Mouse (Mus musculus) gastrocnemius, postnatal 14 days (tissue): ENCODE measurements around the gene Fcgrt. TPM values are rescaled to one million over a fixed set of nuclear protein-coding genes. Genes with fewer than 3 reads are reported as not detected.
"Not testable (repeated sequence)": the region's sequence is repeated elsewhere in the genome, so short reads cannot be mapped to it uniquely, and the experiment has no call there.

Source experiments
- DNase-seq: peaks from one replicate; pipeline ENCODE4 v3.0.0; 2021; ENCODE audit warnings: mixed read lengths
- intact Hi-C: fragments of 180-260 bp; cut with DNase I; formaldehyde crosslinking; loops from one replicate; pipeline ENCODE4 v1.15.1; 2025; ENCODE audit warnings: low total_unique reads
- total RNA-seq, 2 experiments: library from RNA; stranded (reverse); gene quantifications; 2 replicates each; pipeline ENCODE4 v1.2.3; 2021

Fcgrt gene
- total RNA-seq, 2 experiments from 2014 or later = 62.5 to 64.4 TPM

GRCm38 (mm10) chr7:45118336-45118735 lies 14.7 kb upstream of the Fcgrt start:
- intact Hi-C loops = no loop called here
- no peak for DNase-seq

- intact Hi-C loops = no loop called here
- no peak for DNase-seq
Measured at GRCm38 (mm10) chr7:45117566-45117965, 13.9 kb upstream of the Fcgrt start.

GRCm38 (mm10) chr7:45113476-45113875 lies 9.8 kb upstream of the Fcgrt start:
- intact Hi-C loops = no loop called here
- DNase-seq = no peak

- intact Hi-C loops = no loop called here
- DNase-seq = no peak
Measured at GRCm38 (mm10) chr7:45112529-45112928, 8.9 kb upstream of the Fcgrt start.

- intact Hi-C loops = no loop called here
- no peak for DNase-seq
Measured at GRCm38 (mm10) chr7:45111940-45112339, 8.3 kb upstream of the Fcgrt start.

- intact Hi-C loops, DNase-seq: not testable (repeated sequence)
Measured at GRCm38 (mm10) chr7:45110089-45110488, 6.4 kb upstream of the Fcgrt start.

GRCm38 (mm10) chr7:45107052-45107645 lies 3.5 kb upstream of the Fcgrt start:
- intact Hi-C loops = no loop called here
- no peak for DNase-seq

- intact Hi-C loops = no loop called here
- DNase-seq = no peak
Measured at GRCm38 (mm10) chr7:45106441-45106840, 2.8 kb upstream of the Fcgrt start.

GRCm38 (mm10) chr7:45105491-45105890 lies 1.8 kb upstream of the Fcgrt start:
- no peak for DNase-seq
- intact Hi-C loops = no loop called here

- intact Hi-C loops = no loop called here
- DNase-seq = no peak
Measured at GRCm38 (mm10) chr7:45104941-45105340, 1.3 kb upstream of the Fcgrt start.

- intact Hi-C loops = no loop called here
- peak; percentile 58 for DNase-seq
Measured at GRCm38 (mm10) chr7:45102940-45103585, 588 bp downstream of the Fcgrt start.

- intact Hi-C loops = no loop called here
- DNase-seq = no peak
Measured at GRCm38 (mm10) chr7:45102441-45102840, 1.2 kb downstream of the Fcgrt start.

GRCm38 (mm10) chr7:45100046-45100445 lies 3.6 kb downstream of the Fcgrt start:
- intact Hi-C loops = no loop called here
- DNase-seq = no peak

GRCm38 (mm10) chr7:45098541-45099240 lies 5.0 kb downstream of the Fcgrt start:
- no peak for DNase-seq
- intact Hi-C loops = no loop called here

- intact Hi-C loops = no loop called here
- DNase-seq = no peak
Measured at GRCm38 (mm10) chr7:45097479-45097878, 6.2 kb downstream of the Fcgrt start.

- DNase-seq, intact Hi-C loops: not testable (repeated sequence)
Measured at GRCm38 (mm10) chr7:45095965-45096364, 7.7 kb downstream of the Fcgrt start.

GRCm38 (mm10) chr7:45095367-45095766 lies 8.3 kb downstream of the Fcgrt start:
- DNase-seq = no peak
- intact Hi-C loops = no loop called here

- no peak for DNase-seq
- intact Hi-C loops = no loop called here
Measured at GRCm38 (mm10) chr7:45094121-45094520, 9.5 kb downstream of the Fcgrt start.

- intact Hi-C loops = no loop called here
- no peak for DNase-seq
Measured at GRCm38 (mm10) chr7:45093516-45093905, 10.1 kb downstream of the Fcgrt start.

- DNase-seq = no peak
- intact Hi-C loops = no loop called here
Measured at GRCm38 (mm10) chr7:45092828-45093515, 10.7 kb downstream of the Fcgrt start.
